Mouse (Mus musculus): ENCODE results near the gene Lsp1. TPM values are rescaled to one million over a fixed set of nuclear protein-coding genes. Genes with fewer than 3 reads are reported as not detected.

Gene Lsp1
- polyA plus RNA-seq, 1 experiment from 2014 or later, result 49.3 TPM

GRCm38 (mm10) chr7:142539828-142540227 is 79.2 kb downstream of the Lsp1 start:
- Histone ChIP-seq H3K9ac (no peak overlapping the region), H3K27ac (replicated peaks) (peak overlapping the region; percentile 95), H3K4me3 (replicated peaks) (no peak overlapping the region), H3K9me3 (replicated peaks) (no peaks in the 10 kb centered on the region), H3K27me3 (no peaks in the 10 kb centered on the region), H3K36me3 (peaks cover 17% of the 10 kb centered on the region), H3K4me2 (replicated peaks) (no peak overlapping the region), H3K4me1 (peaks cover 60% of the 10 kb centered on the region)
- no peak for ATAC-seq (ENCODE audit: insufficient number of reproducible peaks, low FRiP score, low TSS enrichment, low read depth)
- 52% methylated on average over 8 of the region's 8 CpGs for WGBS

DNA sequence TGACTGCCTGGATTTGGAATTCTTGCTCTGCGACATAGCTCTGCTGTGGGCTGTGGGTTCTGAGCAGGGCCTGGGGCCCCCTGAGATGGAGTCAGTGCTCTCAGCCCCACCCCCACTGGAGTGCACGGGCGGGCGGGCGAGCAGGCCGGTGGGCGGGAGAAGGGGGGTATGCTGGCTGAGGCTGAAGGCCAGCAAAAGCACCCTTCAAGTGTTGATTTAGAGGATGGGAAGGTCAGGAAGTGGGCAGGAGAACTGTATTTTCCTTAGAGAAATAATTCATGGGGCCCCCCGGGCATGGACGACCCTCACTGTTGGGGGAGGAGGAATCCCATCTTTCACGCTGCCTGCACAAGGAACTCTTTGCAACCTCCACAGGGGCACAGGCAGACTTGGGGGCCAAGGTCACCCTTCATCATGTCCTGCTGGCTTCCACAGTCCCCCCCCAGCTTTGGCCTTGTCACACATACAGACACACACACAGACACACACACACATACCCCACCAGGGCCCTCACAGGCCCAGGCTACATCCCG is 82.2 kb downstream of the Lsp1 start:
- Histone ChIP-seq H3K4me1 (peaks cover 50% of the 10 kb centered on the region), H3K9me3 (replicated peaks) (no peaks in the 10 kb centered on the region), H3K9ac (no peak overlapping the region), H3K36me3 (peaks cover 9% of the 10 kb centered on the region), H3K4me2 (replicated peaks) (no peak overlapping the region), H3K4me3 (replicated peaks) (no peak overlapping the region), H3K27ac (replicated peaks) (peak overlapping the region; percentile 81), H3K27me3 (no peaks in the 10 kb centered on the region)
- ATAC-seq (ENCODE audit: insufficient number of reproducible peaks, low FRiP score, low TSS enrichment, low read depth), result peak; percentile 52
- 13% methylated on average over 11 of the region's 11 CpGs for WGBS

Other genes starting within 250 kb of the Lsp1 start
- 1.7 and 1.8 TPM in 2 replicates for gene Gm7579, start 248.9 kb upstream of the Lsp1 start, polyA plus RNA-seq (2015; fragmentation: Nextera tagmentation; extraction: Ambion mirVana)
- 0.73 and 0.75 TPM in 2 replicates for gene Krtap5-5, start 230.8 kb upstream of the Lsp1 start, polyA plus RNA-seq (2015; fragmentation: Nextera tagmentation; extraction: Ambion mirVana)
- 0.40 and 1.0 TPM in 2 replicates for gene Gm40460, start 219.7 kb upstream of the Lsp1 start, polyA plus RNA-seq (2015; fragmentation: Nextera tagmentation; extraction: Ambion mirVana)
- not detected in 2 replicates for gene Gm2431, start 202.5 kb upstream of the Lsp1 start, polyA plus RNA-seq (2015; fragmentation: Nextera tagmentation; extraction: Ambion mirVana)
- 0.31 TPM in 1 of 2 replicates, not detected in the other for gene Gm4559, start 186.4 kb upstream of the Lsp1 start, polyA plus RNA-seq (2015; fragmentation: Nextera tagmentation; extraction: Ambion mirVana)
- 0.56 TPM in 1 of 2 replicates, not detected in the other for gene Krtap5-1, start 163.7 kb upstream of the Lsp1 start, polyA plus RNA-seq (2015; fragmentation: Nextera tagmentation; extraction: Ambion mirVana)
- gene Krtap5-4, start 157.3 kb upstream of the Lsp1 start, polyA plus RNA-seq (2015; fragmentation: Nextera tagmentation; extraction: Ambion mirVana), result 0.21 and 0.37 TPM in 2 replicates
- 7.5 and 7.8 TPM in 2 replicates for gene Ifitm10, start 87.1 kb upstream of the Lsp1 start, polyA plus RNA-seq (2015; fragmentation: Nextera tagmentation; extraction: Ambion mirVana)
- not detected in 2 replicates for gene Gm49369, start 78.1 kb upstream of the Lsp1 start, polyA plus RNA-seq (2015; fragmentation: Nextera tagmentation; extraction: Ambion mirVana)
- gene Ctsd, start 72.8 kb upstream of the Lsp1 start, polyA plus RNA-seq (2015; fragmentation: Nextera tagmentation; extraction: Ambion mirVana), result 374 and 387 TPM in 2 replicates
- 3.9 and 4.5 TPM in 2 replicates for gene Syt8, start 26.0 kb upstream of the Lsp1 start, polyA plus RNA-seq (2015; fragmentation: Nextera tagmentation; extraction: Ambion mirVana)
- 169 and 228 TPM in 2 replicates for gene Tnni2, start 19.0 kb upstream of the Lsp1 start, polyA plus RNA-seq (2015; fragmentation: Nextera tagmentation; extraction: Ambion mirVana)
- gene Tnnt3, start 38.0 kb downstream of the Lsp1 start, polyA plus RNA-seq (2015; fragmentation: Nextera tagmentation; extraction: Ambion mirVana), result 167 and 228 TPM in 2 replicates
- 28.5 and 32.7 TPM in 2 replicates for gene Mrpl23, start 71.9 kb downstream of the Lsp1 start, polyA plus RNA-seq (2015; fragmentation: Nextera tagmentation; extraction: Ambion mirVana)
- gene Igf2, start 206.0 kb downstream of the Lsp1 start, polyA plus RNA-seq (2015; fragmentation: Nextera tagmentation; extraction: Ambion mirVana), result 970 and 1,114 TPM in 2 replicates
- 0.25 and 0.80 TPM in 2 replicates for gene Gm49394, start 209.1 kb downstream of the Lsp1 start, polyA plus RNA-seq (2015; fragmentation: Nextera tagmentation; extraction: Ambion mirVana)